Mouse (Mus musculus): ENCODE data around the gene Flvcr1. TPM values are rescaled to one million over a fixed set of nuclear protein-coding genes. Genes with fewer than 3 reads are reported as not detected.

Flvcr1 gene
- polyA plus RNA-seq (2012; rRNA removed) = 30.6 and 33.8 TPM in 2 replicates

GRCm38 (mm10) chr1:191026021-191026713, at the start of gene Flvcr1:
Flvcr1 (minus strand) TSS chr1:191026158.

GRCm38 (mm10) chr1:191062781-191063485, 37.0 kb upstream of the Flvcr1 start, which contains the start of the genes Tatdn3 and Nsl1:
Tatdn3 (minus strand) TSS chr1:191062932.
Nsl1 (plus strand) TSS chr1:191063012.

GRCm38 (mm10) chr1:191036554-191037334, 10.8 kb upstream of the Flvcr1 start, which contains the start of gene Spata45:
Spata45 (plus strand) TSS chr1:191036639.

GRCm38 (mm10) chr1:190979100-190979563, 46.8 kb downstream of the Flvcr1 start, which contains the start of gene Vash2:
Vash2 (minus strand) TSS chr1:190979296.

Other genes starting within 250 kb of the Flvcr1 start
- gene Rps6kc1, start 114.4 kb downstream of the Flvcr1 start, polyA plus RNA-seq (2012; rRNA removed) = 21.9 and 22.1 TPM in 2 replicates
- gene Angel2, start 101.0 kb downstream of the Flvcr1 start, polyA plus RNA-seq (2012; rRNA removed) = 61.2 and 61.8 TPM in 2 replicates
- 55.8 and 56.2 TPM in 2 replicates for gene Vash2, start 46.9 kb downstream of the Flvcr1 start, polyA plus RNA-seq (2012; rRNA removed)
- 0.24 TPM in 1 of 2 replicates, not detected in the other for gene Spata45, start 10.5 kb upstream of the Flvcr1 start, polyA plus RNA-seq (2012; rRNA removed)
- gene Tatdn3, start 36.8 kb upstream of the Flvcr1 start, polyA plus RNA-seq (2012; rRNA removed) = 34.1 and 38.5 TPM in 2 replicates
- gene Nsl1, start 36.9 kb upstream of the Flvcr1 start, polyA plus RNA-seq (2012; rRNA removed) = 3.1 and 3.5 TPM in 2 replicates
- 1.4 and 2.0 TPM in 2 replicates for gene Batf3, start 71.7 kb upstream of the Flvcr1 start, polyA plus RNA-seq (2012; rRNA removed)
- not detected in 2 replicates for gene Fam71a, start 138.7 kb upstream of the Flvcr1 start, polyA plus RNA-seq (2012; rRNA removed)
- 1.3 and 1.5 TPM in 2 replicates for gene Atf3, start 191.9 kb upstream of the Flvcr1 start, polyA plus RNA-seq (2012; rRNA removed)